Mouse (Mus musculus): ENCODE measurements around the gene Dnaaf1.
A peak's percentile ranks its signal among the peaks of the same experiment; 100 is the strongest.

Gene Dnaaf1

DNA sequence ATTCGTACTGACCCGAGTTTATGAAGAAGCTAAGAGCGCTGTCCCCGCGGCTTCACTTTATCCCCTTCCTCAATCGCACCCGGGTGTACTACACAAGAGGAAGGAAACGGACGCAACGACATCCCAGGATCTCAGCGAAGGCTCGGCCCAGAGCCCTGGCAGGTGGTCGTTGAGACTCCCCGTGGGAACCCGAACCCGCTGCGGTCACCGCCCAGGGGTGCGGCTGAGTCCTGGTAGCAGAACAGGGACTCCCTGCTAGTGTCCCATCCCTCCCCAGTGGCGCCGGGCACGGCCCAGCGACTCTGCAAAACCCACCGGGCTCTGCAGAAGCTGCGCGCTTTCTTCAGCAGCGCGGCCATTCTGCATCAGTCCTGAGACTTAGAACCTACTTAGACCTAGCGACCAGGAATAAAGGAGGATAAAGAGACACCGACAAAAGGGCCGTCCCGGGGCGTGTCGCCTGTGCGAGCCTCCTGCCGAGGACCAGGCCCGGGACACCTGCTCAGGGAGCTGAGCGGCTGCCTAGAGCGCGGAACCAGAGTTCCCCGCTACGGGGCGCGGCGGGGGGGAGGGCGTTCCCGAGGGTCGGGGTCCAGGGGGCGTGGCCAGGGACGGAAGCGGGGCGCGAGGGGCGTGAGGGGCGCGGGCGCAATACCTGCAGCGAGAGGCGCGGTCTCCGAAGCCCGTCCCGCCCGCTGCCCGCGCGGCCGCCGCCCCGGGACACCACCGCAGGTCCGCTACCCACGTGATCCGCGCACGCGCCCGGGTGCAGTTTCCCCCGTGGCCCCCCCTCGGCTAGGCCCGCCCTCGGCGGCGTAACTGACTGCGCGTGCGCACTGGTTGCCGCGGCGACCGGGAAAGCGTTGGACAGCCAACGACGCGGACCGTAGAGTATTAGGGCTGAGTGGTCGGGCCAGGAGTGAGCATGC, at the start of gene Dnaaf1, which contains the start of gene Hsdl1:
Gene Dnaaf1 (plus strand): TSS at position 799 of the 929 bp plus-strand sequence.
Gene Hsdl1 (minus strand): TSS at position 747 of the 929 bp plus-strand sequence.
- DNase-seq, result peak; percentile 95 to 99

GRCm38 (mm10) chr8:119528762-119529161, 46.3 kb upstream of the Dnaaf1 start:
- no peak for DNase-seq

GRCm38 (mm10) chr8:119530937-119531336, 44.1 kb upstream of the Dnaaf1 start:
- no peak for DNase-seq

DNA sequence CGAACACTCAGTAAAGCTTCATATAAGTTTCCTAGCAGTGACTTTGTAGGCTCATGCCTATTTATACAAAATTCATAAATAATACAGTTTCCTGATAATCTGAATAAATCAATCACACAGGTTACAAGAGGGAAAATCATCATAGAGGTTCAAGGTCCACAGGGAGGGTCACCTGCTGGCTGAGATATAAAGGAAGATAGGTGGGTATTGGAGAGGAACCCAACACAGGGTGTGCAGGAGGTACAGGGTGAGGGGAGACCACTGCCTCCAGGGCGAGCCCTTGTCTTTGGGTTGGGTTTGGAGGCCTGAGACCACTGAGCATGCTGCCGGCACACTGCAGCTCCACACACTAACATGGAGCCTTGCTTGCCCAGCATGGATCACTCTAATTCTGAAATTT, 43.6 kb upstream of the Dnaaf1 start:
- DNase-seq, result no peak

DNA sequence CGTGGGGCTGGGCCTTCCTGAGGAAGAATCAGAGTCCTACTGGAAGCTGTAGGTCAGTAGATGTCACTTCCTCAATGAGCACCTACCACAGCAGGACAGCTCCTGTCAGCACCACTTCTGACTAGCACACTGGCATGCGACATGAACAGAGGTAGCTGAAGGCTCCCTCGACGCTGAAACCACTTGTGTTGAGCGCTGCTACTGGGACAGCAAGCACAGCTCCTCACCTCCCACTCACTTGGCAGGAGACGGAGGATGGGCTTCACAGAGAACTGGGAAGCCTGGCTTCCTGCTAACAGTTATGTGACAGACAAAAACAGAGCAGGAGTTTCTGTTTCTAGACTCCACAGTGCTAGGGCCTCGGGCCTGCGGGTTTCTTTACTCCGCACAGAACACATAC, 43.1 kb upstream of the Dnaaf1 start:
- DNase-seq, result no peak

GRCm38 (mm10) chr8:119544606-119545005, 30.4 kb upstream of the Dnaaf1 start:
- DNase-seq, result no peak

DNA sequence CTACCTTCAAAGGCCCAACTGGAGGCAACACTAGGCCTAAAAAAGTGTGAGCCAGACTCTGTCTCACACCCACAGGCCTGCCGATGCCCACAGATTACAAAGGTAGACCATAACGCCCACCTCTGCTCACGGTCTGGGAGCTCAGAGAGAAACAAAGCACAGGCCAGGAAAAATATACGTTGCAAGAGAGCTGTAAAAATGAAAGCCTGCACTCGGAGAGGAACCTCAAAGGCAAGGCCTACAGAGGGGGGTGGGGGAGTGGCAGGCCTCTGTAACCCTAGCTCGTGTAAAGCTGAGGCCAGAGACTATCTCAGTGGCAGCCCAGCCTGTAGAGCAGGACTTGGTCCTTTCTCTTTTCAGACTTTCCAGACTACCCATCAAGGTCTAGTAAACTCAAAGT, 29.9 kb upstream of the Dnaaf1 start:
- no peak for DNase-seq

DNA sequence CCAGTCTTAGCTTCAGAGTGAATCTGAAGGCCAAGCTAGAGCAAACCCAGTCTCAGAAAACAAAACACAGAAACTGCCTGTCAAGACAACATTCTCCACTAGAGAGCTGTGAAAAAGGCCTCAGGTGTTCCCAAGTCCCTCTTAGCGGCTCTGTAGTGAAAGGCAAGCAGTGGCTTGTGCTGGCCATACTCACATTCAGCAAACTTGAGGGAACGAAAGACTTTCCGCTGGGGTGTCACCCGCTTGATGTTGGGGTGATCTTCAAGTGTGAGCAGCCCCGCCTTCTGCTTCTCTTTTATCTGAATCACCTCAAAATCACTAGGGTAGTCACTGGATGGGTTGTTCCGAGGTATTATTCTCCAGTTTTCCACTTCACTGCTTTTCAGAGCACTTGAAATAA, 29.2 kb upstream of the Dnaaf1 start:
- DNase-seq, result no peak

- DNase-seq, result no peak
Observed at GRCm38 (mm10) chr8:119547019-119547691, 27.9 kb upstream of the Dnaaf1 start.

GRCm38 (mm10) chr8:119548560-119549113, 26.4 kb upstream of the Dnaaf1 start:
- no peak for DNase-seq

- DNase-seq, result no peak
Observed at GRCm38 (mm10) chr8:119552967-119553366, 22.1 kb upstream of the Dnaaf1 start.

DNA sequence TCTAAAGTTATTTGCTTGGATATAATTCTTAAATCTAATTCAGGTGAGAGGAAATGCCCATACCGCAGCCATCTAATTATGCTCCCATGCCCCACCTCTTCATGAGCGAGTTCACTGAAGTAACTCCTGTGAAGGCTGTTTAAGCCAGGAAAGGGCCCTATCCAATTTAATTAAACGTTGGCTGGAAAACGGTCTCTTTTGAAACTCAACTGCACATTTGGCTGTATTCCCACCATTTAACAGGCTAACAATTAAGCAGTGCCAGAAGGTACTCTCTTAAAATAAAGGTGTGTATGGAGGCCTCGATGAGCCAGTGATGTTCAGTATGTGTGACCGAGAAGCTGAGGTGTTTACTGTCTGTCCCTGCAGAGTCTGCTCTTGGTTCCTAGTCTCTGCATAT, 19.2 kb upstream of the Dnaaf1 start:
- DNase-seq, result no peak

DNA sequence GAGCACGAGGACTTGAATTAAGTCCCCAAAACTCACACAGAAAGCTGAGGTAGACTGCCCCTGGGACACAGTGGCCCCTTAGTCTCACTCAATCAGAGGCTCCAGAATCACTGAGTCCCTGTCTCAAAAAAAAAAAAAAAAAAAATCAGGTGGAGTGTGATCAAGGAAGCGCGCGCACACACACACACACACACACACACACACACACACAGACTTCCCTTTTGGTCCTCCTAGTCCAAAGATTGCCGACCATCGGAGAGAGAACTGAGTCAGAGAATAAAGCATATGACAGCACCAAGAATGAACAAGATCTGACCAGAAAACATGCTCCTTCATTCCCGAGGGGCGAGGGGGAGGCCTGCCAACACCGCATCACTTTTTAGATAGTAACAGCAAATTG, 17.9 kb upstream of the Dnaaf1 start:
- DNase-seq, result no peak

GRCm38 (mm10) chr8:119557821-119558602, 17.0 kb upstream of the Dnaaf1 start:
- DNase-seq, result peak in 1 of 2 experiments; percentile 71

GRCm38 (mm10) chr8:119558603-119559401, 16.2 kb upstream of the Dnaaf1 start, which contains the start of gene Mbtps1:
Gene Mbtps1 (minus strand): TSS chr8:119558735.
- DNase-seq, result peak; percentile 95 to 99

- DNase-seq, result no peak
Observed at GRCm38 (mm10) chr8:119559402-119559720, 15.7 kb upstream of the Dnaaf1 start.

GRCm38 (mm10) chr8:119563849-119564251, 11.2 kb upstream of the Dnaaf1 start:
- peak; percentile 28 to 31 for DNase-seq

- no peak for DNase-seq
Observed at GRCm38 (mm10) chr8:119566367-119566766, 8.7 kb upstream of the Dnaaf1 start.

DNA sequence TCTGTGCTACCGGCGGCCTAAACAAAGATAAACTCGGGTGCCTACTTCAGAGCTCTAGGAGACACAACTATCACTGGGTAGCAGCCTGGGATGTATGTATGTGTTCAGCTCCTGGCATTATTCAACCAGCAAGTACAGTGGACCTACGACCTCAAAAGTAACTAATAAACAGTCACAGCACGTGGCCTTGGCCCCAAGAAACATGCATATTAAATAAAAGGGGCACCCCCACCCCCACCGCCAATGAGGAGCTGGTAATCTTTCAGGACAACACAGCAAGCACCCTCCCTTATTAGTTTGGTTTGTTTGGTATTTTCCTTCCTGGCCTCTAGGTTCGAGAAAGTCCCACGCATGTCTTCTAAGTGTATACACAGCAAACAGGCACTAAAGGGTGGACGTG, 6.8 kb upstream of the Dnaaf1 start:
- DNase-seq, result no peak

DNA sequence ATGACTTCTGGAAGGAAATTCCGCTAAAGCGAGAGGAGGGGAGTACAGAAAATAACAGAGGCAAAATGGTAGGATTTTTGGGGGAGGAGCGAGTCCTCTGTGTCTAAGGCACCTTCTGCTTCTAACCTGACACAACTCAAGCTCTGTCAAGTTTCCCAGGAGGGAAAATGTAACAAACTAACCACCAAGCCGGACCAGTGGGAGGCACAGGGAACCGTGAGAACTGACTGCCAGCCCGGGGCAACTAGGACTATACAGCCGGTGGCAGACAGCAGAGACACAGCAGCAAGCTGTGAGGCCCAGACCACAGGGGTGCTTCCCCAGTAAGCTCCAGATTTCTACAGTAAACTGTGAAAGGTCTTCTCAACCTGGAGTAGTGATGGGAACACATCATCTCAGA, 6.1 kb upstream of the Dnaaf1 start:
- DNase-seq, result no peak

- DNase-seq, result no peak
Observed at GRCm38 (mm10) chr8:119569881-119570280, 5.2 kb upstream of the Dnaaf1 start.

DNA sequence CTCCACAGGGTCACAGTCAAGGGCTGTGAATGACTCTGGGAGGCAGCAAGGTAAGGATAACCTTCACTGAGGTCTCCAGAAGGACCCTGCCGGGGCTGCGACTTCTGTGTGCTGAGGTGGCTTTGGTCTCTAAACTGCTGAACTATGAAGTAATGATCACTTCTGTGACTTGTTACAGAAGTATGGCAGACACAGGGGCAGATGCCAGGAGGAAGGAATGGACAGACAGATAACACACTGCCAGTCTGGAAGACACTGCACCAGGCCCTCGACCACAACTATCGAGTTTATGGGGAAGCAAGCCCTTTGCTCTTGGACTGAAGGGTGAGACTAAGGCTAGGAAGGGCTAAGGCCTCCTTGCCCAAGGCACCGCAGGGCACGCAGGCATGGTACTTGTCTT, 3.9 kb upstream of the Dnaaf1 start:
- DNase-seq, result no peak

Data from cerebellum, adult 18-20 months (tissue).